Mouse (Mus musculus): Measurements from ENCODE around the gene Syt12.

- TF ChIP-seq CTCF (IDR thresholded peaks at IDR 0.05; ENCODE audit: extremely low read depth, insufficient read depth, low read length), result no peak
- TF ChIP-seq POLR2A (IDR thresholded peaks at IDR 0.05; ENCODE audit: extremely low read depth, insufficient read depth, low read length), result no peak
Observed at GRCm38 (mm10) chr19:4430091-4430620, 47.1 kb downstream of the Syt12 start.

All from cortical plate, adult 2 months (tissue).